In genomic region chr7:45449974-45450373, GRCm38 (mm10) we compare ENCODE assay signal across 34 mouse cellular contexts. TPM values are rescaled to one million over a fixed set of nuclear protein-coding genes. Genes with fewer than 3 reads are reported as not detected.
"Had no signal": no experiment of that assay in that cellular context is flagged by ENCODE, and none has a peak within 500 bp of the region (broad histone marks: within the 10 kb centered on the region; RNA-seq: fewer than 3 reads in every experiment).

No protein-coding gene starts in this region.

- H3K4me3 ChIP-seq: embryonic facial prominence, embryonic 10.5 days; embryonic facial prominence, embryonic 12.5 days; embryonic facial prominence, embryonic 13.5 days; embryonic facial prominence, embryonic 15.5 days; erythroblast, embryonic 14.5 days; forebrain, embryonic 10.5 days; forebrain, embryonic 12.5 days; forebrain, embryonic 13.5 days; forebrain, embryonic 15.5 days; gastrocnemius, adult 2 months; heart, adult 2 months had no signal

- H3K4me2 ChIP-seq: embryonic facial prominence, embryonic 12.5 days; embryonic facial prominence, embryonic 13.5 days; embryonic facial prominence, embryonic 15.5 days; forebrain, embryonic 12.5 days; forebrain, embryonic 13.5 days; forebrain, embryonic 15.5 days had no signal

- H3K9ac ChIP-seq: embryonic facial prominence, embryonic 12.5 days; embryonic facial prominence, embryonic 13.5 days; embryonic facial prominence, embryonic 15.5 days; forebrain, embryonic 12.5 days; forebrain, embryonic 13.5 days; forebrain, embryonic 15.5 days; forebrain, postnatal 0 days had no signal

- H3K4me1 ChIP-seq: embryonic facial prominence, embryonic 12.5 days; embryonic facial prominence, embryonic 15.5 days; forebrain, embryonic 13.5 days; forebrain, embryonic 15.5 days had no signal

- H3K27ac ChIP-seq: embryonic facial prominence, embryonic 10.5 days; embryonic facial prominence, embryonic 12.5 days; embryonic facial prominence, embryonic 13.5 days; embryonic facial prominence, embryonic 15.5 days; forebrain, embryonic 10.5 days; forebrain, embryonic 12.5 days; forebrain, embryonic 13.5 days; forebrain, embryonic 15.5 days; gastrocnemius, adult 2 months; heart, adult 2 months had no signal

- ATAC-seq: forebrain, embryonic 13.5 days; forebrain, embryonic 14.5 days; forebrain, embryonic 15.5 days; forebrain, embryonic 16.5 days; forebrain, postnatal 0 days had no signal

- H3K9me3 ChIP-seq: embryonic facial prominence, embryonic 10.5 days; embryonic facial prominence, embryonic 12.5 days; embryonic facial prominence, embryonic 13.5 days; embryonic facial prominence, embryonic 15.5 days; forebrain, embryonic 10.5 days; forebrain, embryonic 12.5 days; forebrain, embryonic 13.5 days; forebrain, embryonic 15.5 days had no signal

- DNase-seq: cerebellum, adult 8-10 months; cerebellum, adult 9-10 months; cerebellum, adult 9-11 months; cerebellum, postnatal 10 days; cerebellum, postnatal 14 days; cerebellum, postnatal 25 days; cerebellum, postnatal 36 days; embryo, embryonic 11 days; forebrain, postnatal 0 days; gastrocnemius, postnatal 10 days; gastrocnemius, postnatal 14 days; gastrocnemius, postnatal 25 days; gastrocnemius, postnatal 36 days; heart, adult 18-20 months; heart, adult 2 months had no signal

- H3K27me3 ChIP-seq: embryonic facial prominence, embryonic 12.5 days; embryonic facial prominence, embryonic 13.5 days; embryonic facial prominence, embryonic 15.5 days; forebrain, embryonic 12.5 days; forebrain, embryonic 13.5 days; forebrain, embryonic 15.5 days had no signal

RNA-seq across cellular contexts. Expression of gene Lhb, which starts 29.4 kb away (rescaled TPM):
- total RNA-seq: common myeloid progenitor, adult 5-6 weeks; gastrocnemius, postnatal 10 days; gastrocnemius, postnatal 4 days; granulocyte monocyte progenitor cell, adult 5-6 weeks; heart, adult 18-20 months; heart, adult 2 months; heart, adult 8-10 months had no signal
- polyA plus RNA-seq: embryonic facial prominence, embryonic 11.5 days; erythroblast, embryonic 14.5 days; forebrain, embryonic 10.5 days; forebrain, embryonic 11.5 days; frontal cortex, adult 2 months had no signal
